Mouse (Mus musculus) neural tube, embryonic 10.5 days (tissue): ENCODE results near the gene Tbcb.
"Not testable (repeated sequence)": the region's sequence is repeated elsewhere in the genome, so short reads cannot be mapped to it uniquely, and the experiment has no call there.

Experiments used
- DNase-seq: peaks from one replicate; pipeline ENCODE4 v3.0.0-alpha.2; 2017; ENCODE audit warnings: low spot score; ENCODE audit errors: extremely low spot score

Gene Tbcb

DNA sequence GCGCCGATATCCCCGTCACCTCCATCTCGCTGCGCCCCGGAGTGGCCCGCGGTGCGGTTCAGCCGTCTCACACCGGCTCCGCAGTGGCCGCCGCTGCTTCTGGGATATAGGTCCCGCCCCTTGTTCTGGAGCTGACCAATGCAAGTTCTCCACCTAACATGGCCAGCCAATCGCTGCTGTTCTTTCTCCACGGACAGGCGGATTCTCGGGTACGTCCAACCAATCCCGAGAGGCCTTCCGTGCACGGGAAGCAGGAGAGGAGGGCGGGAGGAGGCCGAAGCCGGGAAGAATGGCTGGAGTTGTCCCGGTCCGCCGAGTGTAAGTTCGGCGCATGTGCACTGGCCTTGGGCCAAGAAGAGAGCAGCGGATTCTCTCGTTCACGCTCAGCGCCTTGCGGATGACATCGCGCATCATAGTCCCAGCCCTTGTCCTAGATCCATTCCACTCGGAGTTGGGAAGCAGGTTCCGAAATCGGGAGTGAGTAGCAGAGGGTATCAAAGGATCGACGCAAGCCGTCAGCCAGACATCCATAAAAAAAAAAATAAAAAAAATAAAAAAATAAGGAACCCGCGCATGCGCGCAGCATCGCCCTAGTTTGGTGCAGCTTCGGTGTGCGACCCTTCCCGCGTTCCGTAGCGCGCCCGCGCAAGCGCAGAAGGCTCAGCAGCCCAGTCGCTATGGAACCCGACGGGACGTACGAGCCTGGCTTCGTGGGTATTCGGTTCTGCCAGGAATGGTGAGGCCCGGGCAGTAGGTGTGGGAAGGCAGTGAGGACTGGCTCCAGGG lies at the start of gene Tbcb, which contains the start of gene Polr2i:
Tbcb (minus strand) TSS at position 604 of the 786 bp plus-strand sequence.
Polr2i (plus strand) TSS at position 280 of the 786 bp plus-strand sequence.
- DNase-seq = peak; percentile 94

DNA sequence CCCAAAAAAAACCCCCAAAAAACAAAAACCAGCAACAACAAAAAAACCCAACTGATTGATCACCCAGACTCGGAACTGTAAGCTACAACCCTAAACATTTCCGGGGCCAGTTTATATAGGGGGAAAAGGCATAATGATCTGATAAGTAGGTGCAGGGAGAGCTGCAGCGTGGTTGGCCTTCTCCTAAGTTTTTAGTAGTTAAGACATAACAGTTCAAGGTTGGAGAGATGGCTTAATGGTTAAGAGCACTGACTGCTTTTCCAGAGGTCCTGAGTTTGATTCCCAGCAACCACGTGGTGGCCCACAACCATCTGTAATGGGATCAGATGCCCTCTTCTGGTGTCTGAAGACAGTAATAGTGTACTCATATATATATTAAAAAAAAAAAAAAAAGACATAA lies 49.5 kb upstream of the Tbcb start:
- DNase-seq = no peak

DNA sequence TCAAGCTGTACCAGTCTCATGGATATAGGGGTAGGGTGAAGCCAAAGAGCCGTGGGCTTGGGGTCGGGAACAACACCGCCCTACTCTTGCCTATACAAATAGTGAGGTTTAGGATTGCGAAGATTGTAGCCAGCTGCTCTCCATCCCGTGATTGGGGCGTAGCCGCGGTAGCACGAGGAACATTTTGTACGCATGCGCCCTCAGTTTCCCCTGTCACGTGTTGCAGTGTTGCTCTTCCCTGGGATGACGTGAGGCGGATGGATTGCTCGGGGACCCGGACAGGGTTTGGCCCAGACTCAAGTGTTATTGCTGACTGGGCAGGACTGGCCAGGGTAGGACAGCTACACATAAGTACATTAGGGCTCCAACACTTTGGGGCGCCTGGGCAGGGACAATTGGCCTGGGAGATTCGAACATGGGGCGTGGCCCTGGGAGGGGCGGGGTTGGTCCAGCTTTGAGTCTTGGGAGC lies 48.6 kb upstream of the Tbcb start:
- peak; percentile 73 for DNase-seq

DNA sequence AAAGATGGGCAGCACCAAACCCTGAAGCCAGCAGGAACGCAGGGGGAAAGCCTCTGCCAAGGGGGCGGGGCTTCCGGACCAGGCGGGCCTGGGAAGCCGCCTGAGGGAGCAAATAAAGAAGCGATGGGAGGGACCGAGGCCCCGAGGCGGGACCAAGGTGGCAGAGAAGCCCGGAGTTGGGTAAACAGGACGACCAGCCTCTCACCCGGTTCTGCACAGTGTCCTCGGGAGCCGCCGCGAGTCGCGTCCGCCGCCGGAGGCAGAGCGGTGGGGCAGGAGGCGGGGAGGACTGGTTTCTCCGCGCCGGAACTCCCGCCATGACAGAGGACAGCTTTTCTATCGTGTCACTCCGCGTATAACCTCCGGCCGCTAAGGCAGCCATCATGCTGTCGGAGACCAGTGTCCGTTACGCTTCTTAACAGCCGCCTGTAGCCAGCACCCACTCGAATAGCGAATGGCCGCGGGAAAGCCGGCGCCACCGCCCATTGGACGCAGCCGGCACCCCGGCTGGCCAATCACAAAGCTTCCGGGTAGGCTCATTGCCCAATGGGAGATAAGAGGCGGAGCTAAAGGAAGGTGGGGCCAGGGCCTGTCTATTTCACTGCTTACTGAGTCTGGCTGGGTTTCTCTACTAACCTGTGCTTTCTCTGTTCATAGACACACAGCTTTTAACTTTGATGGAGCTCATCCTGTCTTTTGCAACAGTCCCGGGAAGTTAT lies 48.0 kb upstream of the Tbcb start, which contains the start of the genes Thap8 and Wdr62:
Thap8 (plus strand) TSS at position 144 of the 719 bp plus-strand sequence.
Wdr62 (minus strand) TSS at position 469 of the 719 bp plus-strand sequence.
- peak; percentile 91 for DNase-seq

DNA sequence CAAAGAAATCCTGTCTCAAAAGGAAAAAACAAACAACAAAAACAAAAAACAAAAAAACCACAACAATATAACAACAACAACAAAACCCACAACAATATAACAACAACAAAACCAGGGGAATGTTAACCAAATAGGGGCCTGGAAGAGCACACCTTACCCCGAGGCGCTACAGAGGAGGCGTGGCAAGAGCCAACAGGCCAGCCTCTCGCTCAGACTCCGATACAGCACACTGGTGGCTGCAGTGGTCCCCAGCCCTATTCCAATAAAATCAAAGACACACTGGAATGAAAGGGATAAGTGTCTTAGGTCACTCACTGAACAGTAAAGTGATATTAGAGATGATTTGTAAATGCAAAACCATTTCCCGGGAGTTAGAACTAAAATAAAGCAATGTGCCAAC lies 47.5 kb upstream of the Tbcb start:
- DNase-seq = no peak

DNA sequence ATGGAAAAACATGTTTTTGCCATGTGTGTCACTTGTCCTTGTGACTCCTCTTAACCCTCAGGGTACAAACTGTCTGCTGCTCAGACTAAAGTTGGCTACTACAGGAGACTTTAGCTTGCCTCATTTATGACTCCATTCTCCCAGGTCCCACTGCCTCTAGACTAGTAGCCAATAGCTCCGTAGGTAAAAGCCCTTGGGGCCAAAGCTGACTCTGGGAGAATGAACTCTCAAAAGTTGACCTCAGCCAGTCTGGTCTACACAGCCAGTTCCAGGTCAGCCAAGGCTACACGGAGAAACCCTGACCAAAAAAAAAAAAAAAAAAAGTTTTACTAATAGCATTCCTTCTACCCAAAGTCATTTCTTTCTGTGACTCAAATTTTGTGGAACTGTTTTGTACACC lies 46.8 kb upstream of the Tbcb start:
- DNase-seq = no peak

DNA sequence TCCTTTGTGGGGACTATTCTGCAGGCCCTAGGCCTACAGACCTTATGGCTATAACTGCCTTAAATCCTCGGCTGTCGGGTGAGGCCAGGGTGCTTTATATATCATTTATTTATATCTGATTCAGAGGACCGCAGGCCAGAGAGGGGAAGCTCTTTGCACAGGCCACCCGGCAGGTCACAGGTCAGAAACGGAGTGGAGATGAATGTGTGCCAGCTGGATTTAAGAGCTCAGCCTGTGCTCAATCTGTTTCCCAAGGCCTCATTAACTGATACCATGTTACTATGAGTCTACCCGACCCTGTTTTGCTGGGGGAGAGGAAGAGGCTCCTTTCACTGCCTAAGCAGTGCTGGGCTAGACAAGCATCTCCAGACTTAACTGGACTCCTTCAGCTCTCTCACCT lies 42.3 kb upstream of the Tbcb start:
- no peak for DNase-seq

DNA sequence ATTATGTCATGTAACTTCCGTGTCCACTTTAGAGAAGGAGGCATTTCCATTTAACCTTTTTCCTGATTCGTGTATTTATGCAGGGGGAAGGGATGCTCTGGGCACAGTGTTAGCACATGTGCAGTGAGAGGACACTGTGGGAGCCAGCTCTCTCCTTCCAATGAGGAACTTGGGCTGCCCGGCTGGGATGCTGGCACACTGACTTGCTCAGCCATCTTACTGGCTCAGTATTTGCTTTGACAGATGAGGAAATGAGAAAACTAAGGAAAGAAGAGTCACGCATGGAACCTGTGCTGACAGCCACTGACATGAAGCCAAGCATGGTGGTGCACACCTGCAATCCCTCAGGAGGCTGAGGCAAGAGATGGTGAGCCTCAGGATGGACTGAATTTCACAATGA lies 37.6 kb upstream of the Tbcb start:
- DNase-seq = no peak

DNA sequence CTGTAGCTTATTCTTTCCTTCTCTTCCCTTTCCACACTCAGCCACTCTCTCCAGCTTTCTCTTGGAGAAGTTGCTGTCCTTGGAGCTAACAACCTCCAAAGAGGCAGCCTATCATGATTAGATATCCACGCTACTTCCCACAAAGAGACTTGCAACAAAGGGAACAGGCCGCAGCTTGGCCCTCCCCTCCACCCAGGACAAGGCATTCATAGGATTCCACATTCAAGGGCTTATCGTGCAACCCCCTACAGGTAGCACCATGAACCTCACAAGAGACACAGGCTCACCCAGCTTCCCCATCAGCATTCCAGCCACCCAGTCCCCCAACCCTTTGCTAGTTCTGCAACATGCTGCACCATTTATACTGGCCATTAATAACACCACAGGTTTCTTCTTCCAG lies 34.7 kb upstream of the Tbcb start:
- DNase-seq = no peak

DNA sequence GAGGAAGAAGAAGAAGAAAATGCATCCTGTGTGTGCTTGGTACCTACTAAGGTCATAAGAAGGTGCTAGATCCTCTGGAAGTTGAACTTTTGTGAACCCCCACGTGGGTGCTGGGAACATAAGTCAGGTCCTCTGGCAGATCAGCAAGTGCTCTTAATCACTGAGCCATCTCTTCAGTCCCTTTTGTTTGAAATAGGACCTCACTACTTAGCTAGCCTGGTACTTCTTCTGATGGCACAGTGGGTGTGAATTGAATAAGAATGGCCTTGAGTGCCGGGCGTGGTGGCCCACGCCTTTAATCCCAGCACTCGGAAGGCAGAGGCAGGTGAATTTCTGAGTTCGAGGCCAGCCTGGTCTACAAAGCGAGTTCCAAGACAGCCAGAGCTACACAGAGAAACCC lies 33.9 kb upstream of the Tbcb start:
- no peak for DNase-seq

DNA sequence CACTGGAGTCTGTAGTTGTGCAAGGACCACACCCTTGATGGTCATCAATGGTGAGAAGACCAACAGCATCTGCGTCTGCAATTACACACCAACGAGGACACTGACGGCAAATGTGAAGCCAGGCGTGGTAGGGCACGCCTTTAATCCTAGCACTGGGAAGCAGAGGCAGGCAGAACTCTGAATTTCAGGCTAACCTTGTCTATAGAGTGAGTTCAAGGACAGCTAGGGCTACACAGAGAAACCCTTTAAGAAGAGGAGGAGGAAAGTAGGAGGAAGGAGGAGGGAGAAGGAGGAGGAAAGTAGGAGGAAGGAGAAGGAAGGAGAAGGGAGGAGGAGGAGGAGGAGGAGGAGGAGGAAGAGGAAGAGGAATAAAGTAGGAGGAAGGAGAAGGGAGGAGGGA lies 33.5 kb upstream of the Tbcb start:
- DNase-seq = no peak

DNA sequence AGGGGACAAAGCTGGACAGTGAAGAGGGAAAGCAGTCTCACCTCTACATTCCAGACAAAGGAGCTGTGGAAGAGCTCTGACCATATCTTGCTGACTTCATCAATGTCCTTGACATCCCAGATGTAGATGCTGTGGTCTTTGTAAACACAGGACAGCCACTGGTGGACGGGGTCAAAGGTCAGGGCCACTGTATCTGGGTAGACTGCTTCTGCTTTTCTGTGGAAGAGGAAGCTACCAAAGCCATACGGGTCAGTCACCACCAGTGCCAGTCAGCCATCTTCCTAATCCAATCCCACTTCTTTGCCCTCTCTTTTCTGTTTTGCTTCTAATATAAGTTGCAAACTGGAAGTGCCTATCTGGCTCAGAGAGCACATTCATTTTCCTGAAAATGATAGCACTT lies 33.0 kb upstream of the Tbcb start:
- DNase-seq = no peak

DNA sequence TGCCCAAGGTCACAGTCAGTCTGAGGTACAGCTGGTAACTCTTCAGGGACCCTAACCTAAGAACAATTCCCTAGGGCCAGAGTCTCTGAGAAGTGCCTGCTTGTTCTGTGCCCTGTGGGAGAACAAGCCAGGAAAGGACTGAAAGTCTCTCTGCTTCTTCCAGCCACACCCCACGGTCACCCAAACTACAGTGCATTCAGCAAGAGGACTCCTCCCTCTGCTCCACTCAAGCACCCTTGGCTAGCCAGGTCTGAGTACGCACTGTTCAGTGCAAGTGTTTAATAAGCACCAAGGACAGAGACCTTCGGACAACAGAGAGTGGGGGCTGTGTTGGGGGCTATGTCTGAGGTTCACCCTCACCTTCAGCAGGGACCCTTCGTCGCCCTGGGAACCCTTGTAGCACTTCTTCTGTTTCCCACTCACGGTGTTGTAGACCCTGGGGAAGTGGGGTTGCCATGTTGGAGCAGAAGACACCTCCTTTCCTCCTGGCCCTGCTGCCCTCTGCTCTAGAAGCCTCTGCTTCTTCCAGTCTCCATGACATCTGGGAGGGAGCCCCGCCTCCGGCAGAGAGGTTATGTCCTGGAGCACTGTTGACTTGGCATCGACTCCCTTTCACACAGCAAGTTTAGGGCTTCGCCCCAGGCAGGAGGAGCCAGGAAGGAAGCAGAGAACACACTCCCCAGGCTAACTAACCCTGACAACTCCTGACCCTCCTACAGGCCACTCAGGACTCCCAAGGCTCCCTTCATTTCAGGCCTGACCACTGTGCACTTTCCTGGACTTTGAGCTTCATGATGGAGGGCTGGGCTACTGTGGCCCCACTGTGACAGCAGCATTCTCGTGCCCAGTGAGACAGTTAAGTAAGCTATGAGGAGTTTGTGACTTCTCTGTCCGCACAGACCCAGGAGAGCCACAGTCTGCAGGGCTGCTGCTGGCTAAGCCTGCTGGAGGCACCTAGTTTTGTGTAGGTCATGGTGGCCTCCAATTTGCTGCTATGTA lies 20.2 kb upstream of the Tbcb start:
- DNase-seq = no peak

DNA sequence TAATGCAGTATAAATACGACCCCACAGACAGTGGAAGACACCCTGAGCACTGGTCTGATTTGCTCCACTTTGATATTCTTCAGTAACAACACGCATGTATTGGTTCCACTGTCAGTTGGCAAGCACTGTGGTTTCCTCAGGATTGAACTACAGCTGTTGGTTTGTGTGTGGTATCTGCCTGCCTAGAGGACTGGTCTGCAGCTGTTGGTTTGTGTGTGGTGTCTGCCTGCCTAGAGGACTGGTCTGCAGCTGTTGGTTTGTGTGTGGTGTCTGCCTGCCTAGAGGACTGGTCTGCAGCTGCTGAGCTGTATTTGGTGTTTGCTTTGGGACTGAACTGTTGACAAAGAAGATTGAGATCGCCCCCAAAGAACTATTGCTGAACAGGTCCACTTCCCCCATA lies 5.3 kb upstream of the Tbcb start:
- DNase-seq = not testable (repeated sequence)

DNA sequence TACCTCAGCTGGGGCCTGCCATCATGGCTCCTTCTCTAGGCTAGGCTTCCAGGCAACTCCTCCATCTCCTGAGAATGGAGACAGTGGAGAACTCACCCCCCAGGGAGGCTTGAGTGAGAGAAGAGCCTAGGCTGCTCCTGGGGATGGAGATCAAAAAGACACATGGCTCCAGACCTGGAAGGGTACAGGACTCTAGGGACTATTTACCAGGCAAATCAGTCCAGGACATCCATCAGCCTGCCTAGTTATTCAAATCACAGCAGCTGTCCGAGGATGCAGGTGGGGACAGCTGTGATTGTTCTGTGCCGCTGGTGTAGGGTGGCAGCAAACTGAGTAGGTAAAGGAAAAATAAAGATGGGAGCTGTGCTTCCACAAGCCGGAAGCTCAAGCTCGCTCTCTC lies 3.6 kb upstream of the Tbcb start, which contains the start of gene Ovol3:
Ovol3 (minus strand) TSS at position 101 of the 400 bp plus-strand sequence.
- no peak for DNase-seq

DNA sequence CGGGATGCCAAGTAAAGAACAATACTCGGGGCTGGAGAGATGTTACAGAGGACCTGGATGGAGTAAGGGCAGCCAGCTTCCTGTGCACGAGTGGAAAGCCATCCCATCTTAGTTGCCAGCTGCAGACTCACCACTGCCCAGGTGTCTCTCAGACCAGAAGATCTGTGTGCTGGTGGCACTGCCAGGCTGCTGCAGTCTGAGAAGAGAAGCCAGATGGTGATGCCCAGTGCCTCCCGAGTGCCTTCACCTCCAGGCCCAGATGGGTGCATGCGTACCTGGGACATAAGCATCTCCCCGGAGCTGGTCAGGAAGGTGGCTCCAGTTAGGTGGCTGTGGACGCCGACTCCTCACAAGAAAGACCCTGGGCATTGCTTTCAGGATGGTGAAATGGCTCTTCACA lies 3.0 kb upstream of the Tbcb start:
- DNase-seq = no peak

DNA sequence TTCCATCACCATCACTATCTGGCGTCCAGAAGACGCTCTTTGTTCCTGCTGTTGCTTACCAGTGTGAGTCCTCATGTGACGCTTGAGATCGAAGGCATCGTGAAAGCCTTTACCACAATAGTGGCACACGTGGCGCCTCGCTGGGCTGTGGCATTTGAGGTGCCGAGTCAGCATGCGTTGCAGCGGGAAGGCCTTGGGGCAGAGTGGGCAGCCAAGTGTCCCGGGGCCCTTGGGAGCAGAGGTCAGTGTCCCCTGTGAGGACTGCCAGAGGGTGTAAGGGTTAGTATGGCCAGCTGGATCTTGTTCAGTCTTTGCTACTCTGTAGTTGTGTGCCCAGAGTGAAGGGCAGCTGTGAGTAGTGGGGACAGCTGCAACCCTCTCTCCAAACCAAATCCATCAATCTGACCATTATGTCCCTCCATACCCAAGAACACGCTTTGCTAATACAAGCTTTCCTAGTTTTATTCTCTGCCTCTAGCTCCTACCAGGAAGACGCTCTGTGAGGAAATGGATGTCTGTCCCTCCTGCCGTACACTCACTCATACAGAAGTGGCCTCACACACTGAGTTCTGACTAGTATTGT lies 2.3 kb upstream of the Tbcb start:
- no peak for DNase-seq

DNA sequence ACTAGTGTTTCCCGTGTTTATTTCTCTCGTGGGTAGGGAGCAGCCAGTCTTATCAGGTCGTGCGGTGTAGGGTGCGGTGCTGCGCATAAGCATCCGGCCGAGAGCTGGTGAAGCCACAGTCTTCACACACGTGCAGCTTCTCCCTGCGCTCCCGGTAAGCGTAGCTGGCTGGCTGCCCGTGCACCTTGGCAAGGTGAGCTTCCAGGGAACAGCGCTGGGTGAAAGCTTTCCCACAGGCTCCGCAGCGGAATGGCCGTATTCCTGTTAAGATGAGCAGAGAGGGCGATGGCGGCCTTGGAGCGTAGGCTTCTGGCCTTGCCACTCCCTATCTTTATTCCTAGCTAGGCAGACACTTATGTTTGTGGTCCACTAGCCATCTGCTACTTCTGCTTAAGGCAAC lies 1.3 kb upstream of the Tbcb start:
- DNase-seq = no peak

DNA sequence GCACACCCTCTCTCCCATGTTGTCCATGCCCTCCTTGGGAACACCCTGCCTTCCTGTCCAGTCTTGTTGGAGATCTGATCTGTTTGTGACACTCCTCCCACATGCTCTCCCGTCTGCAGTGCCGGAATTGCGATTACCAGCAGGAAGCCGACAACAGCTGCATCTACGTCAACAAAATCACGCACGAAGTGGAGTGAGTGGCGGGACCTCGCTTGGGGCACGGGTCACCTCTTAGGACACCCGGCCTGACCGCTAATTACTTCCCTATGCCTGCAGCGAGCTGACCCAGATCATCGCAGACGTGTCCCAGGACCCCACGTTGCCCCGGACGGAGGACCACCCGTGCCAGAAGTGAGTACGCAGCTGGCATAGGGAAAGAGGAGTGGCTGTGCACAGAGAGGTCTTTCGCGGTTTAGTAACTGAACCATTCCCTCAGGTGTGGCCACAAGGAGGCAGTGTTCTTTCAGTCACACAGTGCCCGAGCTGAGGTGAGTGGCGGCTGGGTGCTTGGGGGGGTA lies 618 bp upstream of the Tbcb start:
- DNase-seq = peak; percentile 57

DNA sequence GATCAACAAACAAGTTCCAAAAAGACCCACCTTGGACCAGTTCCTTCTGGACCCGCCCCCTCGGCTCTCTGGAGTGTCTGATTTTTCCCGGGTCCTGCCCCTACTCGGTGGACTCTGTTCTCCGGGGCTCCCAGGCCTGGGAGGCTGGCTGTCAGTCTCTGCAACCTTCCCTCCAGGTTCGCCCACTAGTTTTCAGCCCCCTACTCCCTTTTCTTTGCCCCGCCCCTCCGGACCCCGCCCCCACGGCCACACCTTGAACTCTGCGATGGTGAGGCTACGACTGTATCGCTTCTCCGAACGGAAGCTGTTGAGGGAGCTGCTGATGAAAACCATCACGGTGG lies 774 bp downstream of the Tbcb start:
- DNase-seq = no peak

DNA sequence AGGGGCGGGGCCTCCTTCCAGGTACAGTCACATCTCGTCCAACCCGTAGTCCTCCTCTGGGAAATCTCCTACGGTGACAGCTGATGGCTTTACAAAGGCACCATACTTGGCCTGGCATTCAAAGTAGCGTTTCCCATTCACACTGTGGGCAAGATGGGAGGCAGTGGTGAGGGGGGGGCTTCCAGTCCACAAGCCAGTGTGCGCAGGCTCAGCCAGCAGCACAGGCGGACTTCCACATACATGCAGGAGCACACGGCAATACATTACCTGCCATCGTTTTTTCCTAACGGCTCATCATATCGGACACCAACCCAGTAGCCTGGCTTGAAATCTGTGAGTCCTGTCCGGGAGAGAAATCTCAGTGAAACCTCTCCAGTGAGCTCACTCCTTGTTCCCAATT lies 7.9 kb downstream of the Tbcb start:
- DNase-seq = no peak
